Mouse (Mus musculus) testis, adult 2 months (tissue): ENCODE results near the gene Nt5c3b. TPM values are rescaled to one million over a fixed set of nuclear protein-coding genes. Genes with fewer than 3 reads are reported as not detected.
A peak's percentile ranks its signal among the peaks of the same experiment; 100 is the strongest.

Source experiments
- H3K27ac ChIP-seq: fragments of 200-500 bp; 2 replicates; pipeline ENCODE4 v1.5.1; 2012; ENCODE audit warnings: low read depth, low read length; ENCODE audit not compliant: control insufficient read depth, insufficient read depth
- H3K27me3 ChIP-seq: fragments of 200-500 bp; 2 replicates; pipeline ENCODE4 v1.6.1; 2012; ENCODE audit warnings: mild to moderate bottlenecking, low read length, moderate library complexity; ENCODE audit not compliant: control insufficient read depth, insufficient read depth
- H3K36me3 ChIP-seq: fragments of 200-500 bp; 2 replicates; pipeline ENCODE4 v1.6.1; 2012; ENCODE audit warnings: mild to moderate bottlenecking, low read length; ENCODE audit not compliant: control insufficient read depth, insufficient read depth
- H3K4me1 ChIP-seq: fragments of 200-500 bp; 2 replicates; pipeline ENCODE4 v1.6.1; 2012; ENCODE audit warnings: low read length; ENCODE audit not compliant: control insufficient read depth, insufficient read depth
- H3K4me3 ChIP-seq: fragments of 200-500 bp; 2 replicates; pipeline ENCODE4 v1.5.1; 2012; ENCODE audit warnings: low read depth, mild to moderate bottlenecking, low read length, moderate library complexity, mixed read lengths; ENCODE audit not compliant: control insufficient read depth
- CTCF ChIP-seq: fragments of 200-500 bp; IDR thresholded peaks from 2 replicates; pipeline ENCODE4 v1.5.1; 2012; ENCODE audit warnings: low read depth, mild to moderate bottlenecking, inconsistent platforms, low read length, moderate library complexity; ENCODE audit not compliant: control insufficient read depth, insufficient read depth, insufficient replicate concordance
- POLR2A ChIP-seq: fragments of 200-500 bp; IDR thresholded peaks from 2 replicates; pipeline ENCODE4 v1.6.1; 2012; ENCODE audit warnings: low read depth, mild to moderate bottlenecking, inconsistent platforms, low read length, moderate library complexity; ENCODE audit not compliant: control insufficient read depth
- polyA plus RNA-seq: library from polyadenylated mRNA; depleted of rRNA; stranded (reverse); fragments of >200 nt; gene quantifications from 2 replicates; pipeline ENCODE4 v1.2.3, GENCODE M21; 2012

Gene Nt5c3b
- polyA plus RNA-seq, 1 experiment: 152 TPM

- Histone ChIP-seq H3K27ac (no peak overlapping the region), H3K4me3 (no peak overlapping the region), H3K4me1 (no peaks in the 10 kb centered on the region), H3K36me3 (no peaks in the 10 kb centered on the region), H3K27me3 (no peaks in the 10 kb centered on the region)
- TF ChIP-seq CTCF (no peak), POLR2A (no peak)
Observed at GRCm38 (mm10) chr11:100457247-100457646, 15.6 kb upstream of the Nt5c3b start.

- no peak overlapping the region for H3K27ac ChIP-seq
- no peak for TF ChIP-seq POLR2A
- no peak for TF ChIP-seq CTCF
- H3K36me3 ChIP-seq: no peaks in the 10 kb centered on the region
- no peaks in the 10 kb centered on the region for H3K27me3 ChIP-seq
- H3K4me1 ChIP-seq: peaks cover 5% of the 10 kb centered on the region
- peak overlapping the region; percentile 46 for H3K4me3 ChIP-seq
Observed at GRCm38 (mm10) chr11:100442625-100443024, 1.0 kb upstream of the Nt5c3b start.

- H3K36me3 ChIP-seq: no peaks in the 10 kb centered on the region
- no peaks in the 10 kb centered on the region for H3K27me3 ChIP-seq
- peaks cover 5% of the 10 kb centered on the region for H3K4me1 ChIP-seq
- TF ChIP-seq POLR2A (peak; percentile 91), CTCF (no peak)
- H3K4me3 ChIP-seq: peak overlapping the region; percentile 80
- H3K27ac ChIP-seq: peak overlapping the region; percentile 5; the same call in 1 of the 2 replicates
Observed at GRCm38 (mm10) chr11:100440691-100441522, 701 bp downstream of the Nt5c3b start.

- H3K36me3 ChIP-seq: no peaks in the 10 kb centered on the region
- no peak overlapping the region for H3K27ac ChIP-seq
- TF ChIP-seq CTCF (no peak), POLR2A (no peak)
- H3K27me3 ChIP-seq: no peaks in the 10 kb centered on the region
- H3K4me1 ChIP-seq: peaks cover 6% of the 10 kb centered on the region
- H3K4me3 ChIP-seq: no peak overlapping the region
Observed at GRCm38 (mm10) chr11:100437901-100438300, 3.7 kb downstream of the Nt5c3b start.

GRCm38 (mm10) chr11:100435678-100436246 is 5.8 kb downstream of the Nt5c3b start:
- Histone ChIP-seq H3K27ac (peak overlapping the region; percentile 37), H3K4me1 (peaks cover 8% of the 10 kb centered on the region), H3K4me3 (no peak overlapping the region), H3K36me3 (no peaks in the 10 kb centered on the region), H3K27me3 (no peaks in the 10 kb centered on the region)
- TF ChIP-seq POLR2A (no peak), CTCF (no peak)

- no peaks in the 10 kb centered on the region for H3K27me3 ChIP-seq
- TF ChIP-seq CTCF (no peak), POLR2A (no peak)
- no peak overlapping the region for H3K27ac ChIP-seq
- H3K4me1 ChIP-seq: peaks cover 19% of the 10 kb centered on the region
- no peaks in the 10 kb centered on the region for H3K36me3 ChIP-seq
- H3K4me3 ChIP-seq: no peak overlapping the region
Observed at GRCm38 (mm10) chr11:100432002-100432401, 9.6 kb downstream of the Nt5c3b start.

GRCm38 (mm10) chr11:100430052-100430451 is 11.6 kb downstream of the Nt5c3b start:
- Histone ChIP-seq H3K4me1 (peaks cover 23% of the 10 kb centered on the region), H3K36me3 (no peaks in the 10 kb centered on the region), H3K4me3 (no peak overlapping the region), H3K27ac (peak overlapping the region; percentile 71), H3K27me3 (no peaks in the 10 kb centered on the region)
- TF ChIP-seq CTCF (no peak), POLR2A (no peak)
